Mouse (Mus musculus) urinary bladder, postnatal 14 days (tissue): ENCODE measurements around the gene Plek2.
A peak's percentile ranks its signal among the peaks of the same experiment; 100 is the strongest.

ENCODE experiments used
- DNase-seq: peaks from one replicate; pipeline ENCODE4 v3.0.0; 2021; ENCODE audit warnings: low spot score

Gene Plek2

DNA sequence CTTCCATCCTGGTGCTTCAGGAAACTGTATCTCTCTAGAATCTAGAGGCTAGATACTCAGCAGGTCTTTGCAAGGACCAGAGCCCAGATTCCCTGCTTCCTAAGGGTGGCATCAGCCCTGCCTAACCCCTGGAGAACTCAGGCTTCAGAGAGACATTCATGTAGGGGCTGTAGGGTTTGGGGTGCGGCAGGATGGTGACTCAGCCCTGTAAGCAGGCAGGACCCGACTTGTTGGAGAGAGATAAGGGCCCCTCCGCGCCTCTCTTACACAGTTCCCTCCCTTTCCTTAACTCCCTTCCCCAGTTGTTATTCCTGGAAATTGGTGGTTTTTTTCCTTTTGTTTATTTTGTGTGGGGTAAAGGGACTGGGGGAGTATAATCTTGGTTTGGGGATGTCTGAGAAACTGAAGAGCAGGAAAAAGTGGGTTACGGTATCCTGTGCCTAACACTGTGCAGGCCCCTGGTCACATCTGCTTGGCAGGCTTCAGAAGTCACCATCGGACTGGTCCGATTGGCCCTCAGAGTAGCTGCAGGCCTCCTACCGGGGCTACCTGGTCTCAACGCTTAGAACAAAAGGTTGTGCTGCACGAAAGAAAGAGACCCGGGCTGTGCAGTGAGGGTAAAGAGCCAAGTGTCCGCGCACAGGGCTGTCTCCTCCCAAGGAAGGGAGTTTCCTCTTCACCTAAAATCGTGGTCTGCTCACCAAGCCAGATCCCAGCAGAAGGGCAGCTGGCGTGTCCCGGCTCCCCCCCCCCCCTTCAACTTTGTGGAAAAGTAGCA lies 4.1 kb upstream of the Plek2 start:
- peak; percentile 68 for DNase-seq

DNA sequence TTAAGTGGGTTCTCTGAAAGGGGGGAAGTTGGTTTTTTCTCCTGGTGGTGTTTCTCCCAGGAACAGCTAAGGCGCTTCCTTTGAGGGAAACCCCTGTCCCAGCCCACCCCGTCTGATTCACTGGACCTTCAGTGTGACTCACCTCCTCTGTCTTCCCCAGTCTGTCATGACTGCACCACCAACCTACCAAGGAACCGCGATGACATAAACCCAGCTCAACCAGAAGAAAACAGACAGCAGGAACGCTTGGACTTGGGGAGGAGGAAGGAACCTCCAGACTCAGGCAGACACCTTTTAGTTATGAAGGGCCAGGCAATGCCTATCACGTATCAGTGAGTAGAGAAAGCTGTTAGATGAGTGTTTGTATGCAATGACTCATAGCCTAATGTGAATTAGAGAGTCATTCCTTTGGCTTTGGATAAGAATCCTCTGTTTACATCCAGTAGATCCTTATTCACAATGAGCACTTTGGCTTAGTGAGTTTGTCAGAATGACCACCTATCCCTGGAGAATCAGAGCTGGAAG lies 1.4 kb upstream of the Plek2 start:
- no peak for DNase-seq

DNA sequence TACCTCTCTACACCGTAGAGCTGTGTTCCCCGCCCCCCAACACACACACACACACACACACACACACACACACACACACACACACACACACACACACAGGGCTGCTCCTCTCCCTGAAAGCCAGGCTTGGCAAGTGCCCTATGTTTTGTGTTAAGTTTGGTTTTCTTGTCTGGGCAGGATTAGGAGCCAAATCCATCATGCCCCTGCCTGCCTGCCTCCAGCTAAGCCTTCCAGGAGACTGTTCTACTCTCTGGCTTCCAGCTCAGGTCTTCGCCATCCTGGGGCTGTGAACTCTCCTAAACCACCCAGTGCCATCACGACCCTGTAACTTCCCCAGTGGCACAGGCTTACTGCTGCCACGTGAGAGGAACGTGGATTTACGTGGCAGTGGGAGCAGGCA lies 2.3 kb downstream of the Plek2 start:
- DNase-seq = peak; percentile 63

DNA sequence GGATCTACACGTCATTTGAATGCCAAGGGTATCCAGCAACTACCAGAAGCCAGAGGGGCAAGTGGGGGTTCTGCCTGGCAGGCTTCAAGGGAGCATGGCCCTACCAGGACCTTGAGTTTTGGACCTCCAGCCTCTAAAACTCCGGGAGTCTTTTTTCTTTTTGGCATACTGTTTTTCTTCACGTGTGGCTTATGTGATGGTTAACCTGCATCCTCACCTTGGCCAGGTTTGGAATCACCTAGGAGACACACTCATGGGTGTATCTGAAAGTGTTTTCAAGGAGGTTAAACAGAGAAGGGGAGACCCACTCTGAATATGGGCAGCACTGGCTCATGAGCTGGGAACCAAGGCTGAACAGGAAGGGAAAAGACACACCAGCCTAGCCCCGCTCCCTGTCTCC lies 3.5 kb downstream of the Plek2 start:
- DNase-seq = no peak

DNA sequence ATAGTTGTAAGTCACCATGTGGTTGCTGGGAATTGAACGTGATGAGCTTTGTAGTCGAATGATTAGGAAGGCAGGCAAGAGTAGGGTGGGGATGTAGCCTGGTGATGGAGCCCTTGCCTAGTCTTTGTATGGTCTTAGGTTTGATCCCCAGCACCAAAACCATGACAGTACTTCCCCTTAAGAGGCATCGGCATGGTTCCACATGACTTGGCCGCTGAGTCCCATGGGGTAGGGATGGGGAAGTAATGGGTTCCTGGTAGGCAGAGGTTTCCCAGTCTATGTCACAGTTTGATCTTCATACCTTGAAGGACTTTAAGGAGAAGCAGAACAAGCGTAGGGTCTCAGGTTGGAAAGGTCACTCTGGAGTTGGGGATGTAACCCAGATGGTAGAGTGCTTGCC lies 5.3 kb downstream of the Plek2 start:
- DNase-seq = no peak

DNA sequence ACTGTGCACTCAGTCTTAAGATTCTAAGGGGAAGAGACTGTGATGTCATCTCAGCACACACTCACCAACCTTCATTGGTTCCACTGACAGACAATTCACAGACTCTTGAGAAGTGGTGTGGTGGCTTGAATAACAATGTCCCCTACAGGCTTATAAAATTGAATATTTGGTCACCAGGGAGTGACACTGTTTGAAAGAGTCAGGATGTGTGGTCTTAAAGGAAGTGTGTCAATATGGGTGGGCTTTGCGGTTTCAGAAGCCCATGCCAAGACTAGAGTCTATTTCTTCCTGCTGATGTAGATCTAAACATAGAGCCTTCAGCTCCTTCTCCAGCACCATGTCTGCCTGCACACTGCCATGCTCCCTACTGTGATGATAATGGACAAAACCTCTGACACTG lies 8.9 kb downstream of the Plek2 start:
- no peak for DNase-seq

DNA sequence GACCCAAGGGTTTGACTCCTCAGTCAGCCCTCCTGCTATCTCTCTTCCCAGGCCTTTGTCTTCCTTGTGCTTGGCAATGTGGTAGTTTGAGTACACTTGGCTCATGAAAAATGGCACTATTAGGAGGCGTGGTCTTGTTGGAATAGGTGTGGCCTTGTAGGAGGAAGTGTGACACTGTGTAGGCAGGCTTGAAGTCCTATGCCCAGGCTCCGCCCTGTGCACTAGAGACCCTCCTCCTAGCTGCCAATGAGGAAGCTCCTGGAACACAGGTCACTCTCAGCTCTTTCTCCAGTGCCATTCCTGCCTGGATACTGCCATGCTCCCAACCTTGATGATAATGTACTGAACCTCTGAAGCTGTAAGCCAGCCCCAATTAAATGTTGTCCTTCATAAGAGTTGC lies 15.6 kb downstream of the Plek2 start:
- DNase-seq = no peak

DNA sequence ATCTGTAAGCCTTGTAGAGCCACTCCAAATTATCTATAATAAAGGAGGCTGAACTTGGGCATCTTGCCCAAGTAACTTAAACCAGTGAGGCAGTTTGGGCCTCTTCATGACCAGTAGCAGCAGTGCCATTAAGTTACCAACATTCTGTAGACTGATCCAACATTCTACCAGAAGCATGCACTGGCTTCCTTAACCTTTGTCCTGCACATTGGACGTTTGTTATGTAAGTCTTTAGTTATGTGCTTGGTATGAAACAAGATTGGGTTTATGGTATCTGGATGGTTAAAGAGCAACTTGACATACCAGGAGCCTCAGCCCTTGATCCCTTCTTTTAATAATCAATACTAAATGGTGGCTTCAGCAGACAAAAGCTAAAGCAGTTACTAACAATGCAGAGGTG lies 16.7 kb downstream of the Plek2 start:
- DNase-seq = no peak

DNA sequence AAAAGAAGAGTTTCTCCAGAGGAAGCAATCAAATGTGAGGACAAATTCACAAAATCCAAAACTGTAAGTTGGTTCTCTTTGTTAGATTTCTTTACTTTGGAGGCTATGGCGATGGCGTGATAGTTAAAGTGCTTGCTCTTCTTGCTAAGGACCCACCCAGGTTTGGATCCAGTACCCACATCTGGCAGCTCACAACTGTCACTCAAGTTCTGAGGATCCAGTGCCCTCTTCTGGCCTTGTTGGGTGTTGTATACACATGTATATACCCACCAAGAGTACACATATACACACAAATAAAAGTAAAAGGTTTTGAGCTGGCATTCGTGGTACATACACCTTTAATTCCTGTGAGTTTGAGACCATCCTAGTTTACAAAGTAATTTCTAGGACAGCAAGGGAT lies 32.2 kb downstream of the Plek2 start:
- no peak for DNase-seq

DNA sequence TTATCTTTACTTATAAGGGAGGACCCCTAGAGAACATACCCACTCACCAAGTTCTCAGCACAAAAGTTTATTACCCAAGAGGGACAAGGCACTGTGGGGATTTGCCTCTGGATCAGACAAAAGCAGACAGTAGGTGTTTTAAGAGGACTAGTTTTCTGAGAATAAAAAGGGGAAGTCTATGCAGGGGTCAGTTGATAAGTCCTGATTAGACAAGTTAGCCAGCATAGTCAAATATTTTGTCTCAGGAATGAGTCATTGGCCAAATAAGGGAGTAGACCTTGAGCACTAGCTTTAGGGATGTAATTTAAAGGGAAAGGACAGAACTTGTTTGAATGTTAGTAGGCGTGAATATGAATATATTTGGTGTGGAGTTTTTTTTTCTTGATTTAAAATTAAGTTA lies 38.6 kb downstream of the Plek2 start:
- no peak for DNase-seq

DNA sequence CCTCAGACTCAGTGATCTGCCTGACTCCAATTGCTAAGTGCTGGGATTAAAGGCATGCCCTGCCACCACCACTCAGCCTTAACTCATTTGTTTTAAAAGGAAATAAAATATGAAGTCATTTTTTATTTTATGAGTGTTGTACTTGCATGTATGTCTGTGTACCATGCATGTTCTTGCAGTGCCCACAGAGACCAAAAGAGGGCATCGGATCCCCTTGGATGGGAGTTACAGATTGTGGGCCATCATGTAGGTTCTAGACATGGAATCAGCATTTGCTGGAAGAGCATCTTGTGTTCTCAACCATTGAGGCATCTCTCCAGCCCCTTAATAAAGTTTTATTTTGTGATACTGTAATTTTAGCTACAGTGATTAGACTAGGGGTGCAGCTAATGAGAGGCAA lies 41.3 kb downstream of the Plek2 start:
- DNase-seq = peak; percentile 15

DNA sequence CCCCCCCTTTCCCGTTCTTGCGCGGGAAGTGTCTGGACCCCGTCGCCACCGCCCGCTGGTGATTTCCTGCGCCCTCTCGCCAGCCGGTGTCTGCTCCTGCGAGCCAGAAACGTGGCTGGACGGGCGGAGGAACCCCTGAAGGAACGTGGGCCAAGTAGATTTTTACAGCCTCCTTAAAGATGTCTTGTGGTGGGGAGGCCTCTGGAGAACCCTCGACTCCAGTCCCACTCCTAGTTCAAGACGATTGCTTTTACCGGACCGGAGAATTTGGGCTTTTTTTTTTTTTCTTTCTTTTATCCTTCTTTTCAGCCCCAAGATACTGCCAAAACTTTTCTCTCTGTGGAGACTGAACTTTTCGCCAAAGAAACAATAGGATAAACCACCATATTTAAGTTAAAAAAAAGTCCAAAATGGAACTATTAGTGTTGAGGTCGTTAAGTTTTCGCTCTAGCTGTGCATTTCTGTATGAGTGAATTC lies 44.5 kb downstream of the Plek2 start:
- no peak for DNase-seq

DNA sequence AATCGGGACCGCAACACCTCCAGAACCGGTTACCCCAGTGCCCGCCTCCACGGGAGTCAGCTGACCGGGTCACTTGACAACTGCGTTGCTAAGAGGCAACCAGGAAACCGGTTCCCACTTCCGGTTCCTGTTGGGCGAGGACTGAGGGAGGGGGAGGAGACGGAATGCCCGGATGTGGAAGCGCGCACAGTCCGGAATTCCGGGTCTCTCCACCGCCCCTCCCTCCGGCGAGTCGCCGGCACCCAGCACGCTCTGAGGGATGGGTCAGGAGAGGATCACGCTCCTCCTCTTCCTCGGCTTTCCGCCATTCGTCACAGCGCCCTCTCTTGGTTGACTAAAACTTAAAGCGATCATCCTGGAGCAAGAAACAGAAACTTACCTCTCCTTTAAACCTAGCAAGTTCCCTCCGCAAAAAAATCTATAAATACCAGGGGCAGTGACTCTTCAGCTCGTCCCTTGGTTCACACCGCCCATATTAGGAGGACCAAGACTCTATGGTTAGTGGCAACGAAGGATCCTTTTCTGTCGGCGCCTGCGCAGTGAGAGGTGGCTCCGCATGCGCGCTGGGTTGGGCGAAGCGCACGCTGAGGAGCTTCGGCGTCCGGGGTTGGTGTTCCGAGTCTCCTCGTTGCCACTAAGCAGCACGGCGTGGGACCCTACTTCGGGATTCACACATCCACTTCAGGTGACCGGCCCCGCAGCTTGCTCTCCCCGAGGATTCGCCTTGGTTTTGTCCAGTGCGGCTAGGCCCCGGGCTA lies 45.1 kb downstream of the Plek2 start, which contains the start of the genes Atp6v1d and Eif2s1:
TSS of gene Atp6v1d (minus strand) at position 143 of the 758 bp plus-strand sequence.
TSS of gene Eif2s1 (plus strand) at position 324 of the 758 bp plus-strand sequence.
- peak; percentile 99 for DNase-seq

DNA sequence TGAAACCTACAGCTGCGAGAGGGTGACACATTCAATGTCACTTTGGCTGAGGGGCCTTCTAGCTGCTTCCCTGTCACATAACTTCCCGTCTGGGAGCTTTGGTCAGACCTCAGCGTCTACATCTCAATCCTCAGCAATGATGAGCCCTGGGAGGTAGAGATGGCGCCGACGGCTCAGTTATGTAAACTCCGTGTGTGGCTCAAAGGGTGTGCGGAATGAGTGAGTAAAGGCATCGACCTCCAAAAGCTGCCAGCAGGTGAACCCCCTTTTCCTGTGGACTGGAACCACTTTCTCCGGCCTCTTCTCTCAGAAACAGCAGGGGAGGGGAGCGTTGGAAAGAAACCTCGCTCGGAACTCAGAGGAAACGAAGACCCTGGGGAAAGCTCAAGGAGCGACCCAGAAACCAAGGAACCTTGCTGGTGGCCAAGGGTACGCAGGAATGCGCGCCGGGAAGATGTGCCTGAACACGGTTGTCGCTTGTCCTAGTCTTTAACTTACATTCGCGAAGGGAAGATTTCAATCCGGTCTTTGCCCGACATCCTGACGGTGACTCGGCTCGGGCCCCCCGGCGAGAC lies 45.8 kb downstream of the Plek2 start:
- no peak for DNase-seq

DNA sequence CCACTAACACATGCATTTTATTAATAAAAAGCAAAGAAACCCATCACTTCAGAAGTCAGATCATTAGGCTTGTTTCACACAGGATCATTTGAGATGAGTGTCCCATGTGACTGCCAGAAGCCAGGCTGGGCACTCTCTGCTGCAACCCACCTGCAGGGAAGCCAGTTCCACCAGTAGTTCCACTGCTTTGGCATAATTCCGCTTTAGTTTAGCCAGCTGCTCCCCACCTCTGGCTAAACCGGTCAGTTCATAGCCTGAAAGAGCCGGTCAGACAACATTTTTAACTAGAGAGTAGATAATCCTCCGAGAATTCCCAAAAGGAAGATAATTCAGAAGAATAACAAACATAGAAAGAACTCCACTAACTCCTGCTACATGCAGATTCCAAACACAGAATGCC lies 58.5 kb downstream of the Plek2 start:
- DNase-seq = peak; percentile 58

DNA sequence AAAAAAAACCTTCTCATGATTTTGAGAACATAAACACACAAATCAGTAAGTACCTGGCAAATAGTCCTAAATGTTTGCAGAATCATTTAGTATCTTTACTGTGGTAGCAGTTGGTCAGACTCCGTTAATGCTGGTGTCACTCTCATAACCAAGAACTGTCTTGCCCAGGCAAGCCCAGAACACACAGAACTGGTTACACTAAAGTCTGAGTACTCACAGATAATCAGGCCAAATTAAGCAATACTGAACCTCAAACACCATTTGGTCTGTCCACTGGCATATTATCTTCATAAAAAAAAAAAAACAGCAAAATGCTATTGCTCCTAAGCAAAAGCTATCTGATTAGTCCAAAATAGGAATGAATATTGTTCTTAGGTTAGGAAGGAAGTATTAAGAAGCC lies 64.3 kb downstream of the Plek2 start:
- peak; percentile 32 for DNase-seq

DNA sequence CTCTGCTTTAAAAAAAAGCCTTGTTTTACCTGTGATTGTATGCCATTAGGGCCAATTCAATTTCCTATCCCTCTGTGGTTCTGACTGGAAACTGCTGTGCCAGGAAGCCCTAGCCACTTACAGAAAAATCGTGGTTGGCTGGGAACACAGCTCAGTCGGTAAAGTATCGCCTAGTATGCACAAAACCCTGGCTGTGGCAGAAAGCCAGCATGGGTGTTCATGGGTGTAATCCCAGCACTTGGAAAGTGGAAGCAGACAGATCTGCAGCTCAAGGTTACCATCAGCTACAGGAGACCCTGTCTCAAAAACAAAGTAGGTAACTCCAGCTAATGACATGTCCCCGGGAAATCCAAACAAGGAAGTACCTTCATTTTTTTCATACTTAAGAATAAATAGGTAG lies 66.9 kb downstream of the Plek2 start:
- no peak for DNase-seq
